Mouse (Mus musculus) midbrain, embryonic 13.5 days (tissue): ENCODE measurements around the gene Ttll9. TPM values are rescaled to one million over a fixed set of nuclear protein-coding genes. Genes with fewer than 3 reads are reported as not detected.

Experiments
- ATAC-seq: fragments of 200-750 bp; cut with Nextera tagmentation; 2 replicates; pipeline ENCODE4 v1.8.0; 2017; ENCODE audit warnings: mild to moderate bottlenecking, moderate TSS enrichment, moderate library complexity
- H3K27ac ChIP-seq: fragments of 300-500 bp; sonication (generic); 2 replicates; pipeline ENCODE4 v1.5.1; 2015; ENCODE audit warnings: inconsistent platforms, mild to moderate bottlenecking, moderate library complexity
- H3K27me3 ChIP-seq: fragments of 300-500 bp; sonication (generic); 2 replicates; pipeline ENCODE4 v1.6.1; 2015; ENCODE audit warnings: mild to moderate bottlenecking, inconsistent platforms
- H3K36me3 ChIP-seq: fragments of 300-500 bp; sonication (generic); 2 replicates; pipeline ENCODE4 v1.6.1; 2015; ENCODE audit warnings: mild to moderate bottlenecking, inconsistent platforms
- H3K4me1 ChIP-seq: fragments of 300-500 bp; sonication (generic); replicated peaks from 2 replicates; pipeline ENCODE4 v1.6.1; 2015; ENCODE audit warnings: inconsistent platforms
- H3K4me2 ChIP-seq: fragments of 300-500 bp; sonication (generic); replicated peaks from 2 replicates; pipeline ENCODE4 v1.6.1; 2015; ENCODE audit warnings: moderate library complexity, mild to moderate bottlenecking, inconsistent platforms
- H3K4me3 ChIP-seq: fragments of 300-500 bp; sonication (generic); replicated peaks from 2 replicates; pipeline ENCODE4 v1.5.1; 2015; ENCODE audit warnings: mild to moderate bottlenecking, inconsistent platforms
- H3K9ac ChIP-seq: fragments of 300-500 bp; sonication (generic); replicated peaks from 2 replicates; pipeline ENCODE4 v1.6.1; 2015; ENCODE audit warnings: mild to moderate bottlenecking, inconsistent platforms
- H3K9me3 ChIP-seq: fragments of 300-500 bp; sonication (generic); 2 replicates; pipeline ENCODE4 v1.6.1; 2016; ENCODE audit warnings: mild to moderate bottlenecking, inconsistent platforms
- WGBS: fragments of 180-500 bp; shearing (Covaris S2); methylation state at CpG from one replicate; pipeline ENCODE4 v1.1.7; 2015; 5-methylcytosine and 5-hydroxymethylcytosine counted together
- polyA plus RNA-seq: library from polyadenylated mRNA; unstranded; fragments of >200 nt; fragmentation: Nextera tagmentation; extraction: Ambion mirVana; gene quantifications from 2 replicates; pipeline ENCODE4 v1.2.1, GENCODE M21; 2015

Gene Ttll9
- polyA plus RNA-seq, 1 experiment from 2014 or later, result 3.4 TPM

- Histone ChIP-seq H3K4me3 (no peak overlapping the region), H3K9ac (no peak overlapping the region), H3K4me1 (no peaks in the 10 kb centered on the region), H3K9me3 (no peaks in the 10 kb centered on the region), H3K27me3 (peaks cover 11% of the 10 kb centered on the region), H3K4me2 (no peak overlapping the region), H3K27ac (no peak overlapping the region), H3K36me3 (no peaks in the 10 kb centered on the region)
- ATAC-seq, result no peak
- WGBS, result 60% methylated on average over 3 of the region's 3 CpGs
Observed at GRCm38 (mm10) chr2:153021163-153021562, 58.9 kb downstream of the Ttll9 start.

GRCm38 (mm10) chr2:153022855-153023254 is 60.6 kb downstream of the Ttll9 start:
- no peak overlapping the region for H3K4me3 ChIP-seq
- H3K4me1 ChIP-seq, result no peaks in the 10 kb centered on the region
- no peaks in the 10 kb centered on the region for H3K9me3 ChIP-seq
- no peak for ATAC-seq
- WGBS, result 64% methylated on average over 4 of the region's 4 CpGs
- H3K9ac ChIP-seq, result no peak overlapping the region
- peaks cover 9% of the 10 kb centered on the region; the same call in 1 of the 2 replicates for H3K27me3 ChIP-seq
- no peak overlapping the region for H3K4me2 ChIP-seq
- no peak overlapping the region for H3K27ac ChIP-seq
- no peaks in the 10 kb centered on the region for H3K36me3 ChIP-seq

GRCm38 (mm10) chr2:153026052-153026451 is 63.8 kb downstream of the Ttll9 start:
- Histone ChIP-seq H3K27ac (no peak overlapping the region), H3K9ac (no peak overlapping the region), H3K4me3 (no peak overlapping the region), H3K9me3 (no peaks in the 10 kb centered on the region), H3K36me3 (no peaks in the 10 kb centered on the region), H3K27me3 (peaks cover 9% of the 10 kb centered on the region), H3K4me2 (no peak overlapping the region), H3K4me1 (peaks cover 10% of the 10 kb centered on the region)
- 88% methylated on average over 7 of the region's 7 CpGs for WGBS
- ATAC-seq, result no peak

- WGBS, result 63% methylated on average over 4 of the region's 4 CpGs
- Histone ChIP-seq H3K4me3 (no peak overlapping the region), H3K9ac (no peak overlapping the region), H3K36me3 (no peaks in the 10 kb centered on the region), H3K9me3 (no peaks in the 10 kb centered on the region), H3K27ac (no peak overlapping the region), H3K27me3 (peaks cover 14% of the 10 kb centered on the region), H3K4me2 (no peak overlapping the region), H3K4me1 (peaks cover 13% of the 10 kb centered on the region)
- no peak for ATAC-seq
Observed at GRCm38 (mm10) chr2:153027501-153027900, 65.2 kb downstream of the Ttll9 start.

GRCm38 (mm10) chr2:153030422-153030821 is 68.1 kb downstream of the Ttll9 start:
- Histone ChIP-seq H3K9me3 (no peaks in the 10 kb centered on the region), H3K27me3 (peaks cover 17% of the 10 kb centered on the region), H3K4me2 (no peak overlapping the region), H3K27ac (peak overlapping the region; percentile 81; the same call in 1 of the 2 replicates), H3K36me3 (no peaks in the 10 kb centered on the region), H3K4me3 (no peak overlapping the region), H3K9ac (no peak overlapping the region), H3K4me1 (peaks cover 42% of the 10 kb centered on the region)
- ATAC-seq, result no peak
- 21% methylated on average over 4 of the region's 4 CpGs for WGBS

GRCm38 (mm10) chr2:153031126-153032082 is 69.1 kb downstream of the Ttll9 start, which contains the start of gene Xkr7:
Xkr7 (plus strand) TSS chr2:153031852.
- 2% methylated on average over 22 of the region's 54 CpGs for WGBS
- peaks cover 17% of the 10 kb centered on the region for H3K27me3 ChIP-seq
- ATAC-seq, result peak; percentile 82

GRCm38 (mm10) chr2:153032083-153032842 is 70.0 kb downstream of the Ttll9 start:
- Histone ChIP-seq H3K27ac (peak overlapping the region; percentile 81), H3K9ac (peak overlapping the region; percentile 72), H3K4me3 (peak overlapping the region; percentile 73), H3K27me3 (peaks cover 17% of the 10 kb centered on the region), H3K36me3 (no peaks in the 10 kb centered on the region), H3K9me3 (no peaks in the 10 kb centered on the region), H3K4me1 (peaks cover 60% of the 10 kb centered on the region), H3K4me2 (peak overlapping the region; percentile 81)
- 2% methylated on average over 53 of the region's 58 CpGs for WGBS
- peak; percentile 79 for ATAC-seq

More at GRCm38 (mm10) chr2:153031126-153032082, 69.1 kb downstream of the Ttll9 start, which contains the start of gene Xkr7:
- no peaks in the 10 kb centered on the region for H3K36me3 ChIP-seq
- peak within 1 kb of the TSS; percentile 72 for H3K9ac ChIP-seq
- peak within 1 kb of the TSS; percentile 81 for H3K27ac ChIP-seq
- H3K4me2 ChIP-seq, result peak within 1 kb of the TSS; percentile 81
- H3K9me3 ChIP-seq, result no peaks in the 10 kb centered on the region
- peaks cover 51% of the 10 kb centered on the region for H3K4me1 ChIP-seq
- H3K4me3 ChIP-seq, result peak within 1 kb of the TSS; percentile 73

GRCm38 (mm10) chr2:153032973-153033372 is 70.7 kb downstream of the Ttll9 start:
- Histone ChIP-seq H3K27me3 (peaks cover 13% of the 10 kb centered on the region), H3K9me3 (no peaks in the 10 kb centered on the region), H3K4me1 (peaks cover 67% of the 10 kb centered on the region), H3K4me2 (peak overlapping the region; percentile 81), H3K9ac (peak overlapping the region; percentile 72), H3K4me3 (peak overlapping the region; percentile 73), H3K36me3 (no peaks in the 10 kb centered on the region), H3K27ac (0 out of 2 replicates have a peak overlapping the region, but pooled peaks have one; percentile 81)
- 12% methylated on average over 4 of the region's 4 CpGs for WGBS
- ATAC-seq, result no peak

GRCm38 (mm10) chr2:153033545-153034230 is 71.4 kb downstream of the Ttll9 start:
- 64% methylated on average over 5 of the region's 5 CpGs for WGBS
- Histone ChIP-seq H3K4me1 (peaks cover 74% of the 10 kb centered on the region), H3K27me3 (peaks cover 10% of the 10 kb centered on the region), H3K4me2 (peak overlapping the region; percentile 81), H3K36me3 (no peaks in the 10 kb centered on the region), H3K4me3 (peak overlapping the region; percentile 73), H3K27ac (no peak overlapping the region), H3K9ac (peak overlapping the region; percentile 72), H3K9me3 (no peaks in the 10 kb centered on the region)
- no peak for ATAC-seq

GRCm38 (mm10) chr2:153036690-153037089 is 74.4 kb downstream of the Ttll9 start:
- Histone ChIP-seq H3K4me2 (no peak overlapping the region), H3K36me3 (no peaks in the 10 kb centered on the region), H3K9ac (no peak overlapping the region), H3K9me3 (no peaks in the 10 kb centered on the region), H3K27ac (no peak overlapping the region; the same call in 1 of the 2 replicates), H3K27me3 (peaks cover 6% of the 10 kb centered on the region; the same call in 1 of the 2 replicates), H3K4me1 (peaks cover 63% of the 10 kb centered on the region), H3K4me3 (no peak overlapping the region)
- 15% methylated on average over 2 of the region's 2 CpGs for WGBS
- no peak for ATAC-seq

GRCm38 (mm10) chr2:153043886-153044285 is 81.6 kb downstream of the Ttll9 start:
- no peak overlapping the region for H3K4me3 ChIP-seq
- H3K27me3 ChIP-seq, result no peaks in the 10 kb centered on the region
- no peak overlapping the region for H3K4me2 ChIP-seq
- no peak for ATAC-seq
- no peak overlapping the region for H3K27ac ChIP-seq
- H3K36me3 ChIP-seq, result no peaks in the 10 kb centered on the region
- H3K4me1 ChIP-seq, result peaks cover 24% of the 10 kb centered on the region
- H3K9me3 ChIP-seq, result no peaks in the 10 kb centered on the region
- no peak overlapping the region for H3K9ac ChIP-seq
- 68% methylated on average over 3 of the region's 3 CpGs for WGBS
